Mouse (Mus musculus) neural tube, embryonic 13.5 days (tissue): Measurements from ENCODE around the gene Angptl4. TPM values are rescaled to one million over a fixed set of nuclear protein-coding genes. Genes with fewer than 3 reads are reported as not detected.

Source experiments
- ATAC-seq: fragments of 200-750 bp; cut with Nextera tagmentation; 2 replicates; pipeline ENCODE4 v1.8.0; 2017; ENCODE audit warnings: low read depth, mild to moderate bottlenecking, moderate TSS enrichment, moderate library complexity
- H3K27ac ChIP-seq: fragments of 300-500 bp; sonication (generic); replicated peaks from 2 replicates; pipeline ENCODE4 v1.5.1; 2015; ENCODE audit warnings: moderate library complexity, mild to moderate bottlenecking, inconsistent platforms
- H3K27me3 ChIP-seq: fragments of 300-500 bp; sonication (generic); 2 replicates; pipeline ENCODE4 v1.6.1; 2015; ENCODE audit warnings: mild to moderate bottlenecking, inconsistent platforms
- H3K36me3 ChIP-seq: fragments of 300-500 bp; sonication (generic); 2 replicates; pipeline ENCODE4 v1.6.1; 2015; ENCODE audit warnings: mild to moderate bottlenecking, inconsistent platforms
- H3K4me1 ChIP-seq: fragments of 300-500 bp; sonication (generic); replicated peaks from 2 replicates; pipeline ENCODE4 v1.6.1; 2015; ENCODE audit warnings: inconsistent platforms
- H3K4me2 ChIP-seq: fragments of 300-500 bp; sonication (generic); 2 replicates; pipeline ENCODE4 v1.6.1; 2015; ENCODE audit warnings: inconsistent platforms, mild to moderate bottlenecking, moderate library complexity
- H3K4me3 ChIP-seq: fragments of 300-500 bp; sonication (generic); 2 replicates; pipeline ENCODE4 v1.5.1; 2015; ENCODE audit warnings: mild to moderate bottlenecking, inconsistent platforms
- H3K9ac ChIP-seq: fragments of 300-500 bp; sonication (generic); 2 replicates; pipeline ENCODE4 v1.6.1; 2015; ENCODE audit warnings: moderate library complexity, mild to moderate bottlenecking, inconsistent platforms
- H3K9me3 ChIP-seq: fragments of 300-500 bp; sonication (generic); 2 replicates; pipeline ENCODE4 v1.6.1; 2016; ENCODE audit warnings: inconsistent platforms
- WGBS: fragments of 180-500 bp; shearing (Covaris S2); methylation state at CpG from one replicate; pipeline ENCODE4 v1.1.7; 2015; 5-methylcytosine and 5-hydroxymethylcytosine counted together
- polyA plus RNA-seq: library from polyadenylated mRNA; unstranded; fragments of >200 nt; fragmentation: Nextera tagmentation; extraction: Ambion mirVana; gene quantifications from 2 replicates; pipeline ENCODE4 v1.2.1, GENCODE M21; 2015

The Angptl4 gene
- polyA plus RNA-seq, 1 experiment from 2014 or later = 24.5 TPM

DNA sequence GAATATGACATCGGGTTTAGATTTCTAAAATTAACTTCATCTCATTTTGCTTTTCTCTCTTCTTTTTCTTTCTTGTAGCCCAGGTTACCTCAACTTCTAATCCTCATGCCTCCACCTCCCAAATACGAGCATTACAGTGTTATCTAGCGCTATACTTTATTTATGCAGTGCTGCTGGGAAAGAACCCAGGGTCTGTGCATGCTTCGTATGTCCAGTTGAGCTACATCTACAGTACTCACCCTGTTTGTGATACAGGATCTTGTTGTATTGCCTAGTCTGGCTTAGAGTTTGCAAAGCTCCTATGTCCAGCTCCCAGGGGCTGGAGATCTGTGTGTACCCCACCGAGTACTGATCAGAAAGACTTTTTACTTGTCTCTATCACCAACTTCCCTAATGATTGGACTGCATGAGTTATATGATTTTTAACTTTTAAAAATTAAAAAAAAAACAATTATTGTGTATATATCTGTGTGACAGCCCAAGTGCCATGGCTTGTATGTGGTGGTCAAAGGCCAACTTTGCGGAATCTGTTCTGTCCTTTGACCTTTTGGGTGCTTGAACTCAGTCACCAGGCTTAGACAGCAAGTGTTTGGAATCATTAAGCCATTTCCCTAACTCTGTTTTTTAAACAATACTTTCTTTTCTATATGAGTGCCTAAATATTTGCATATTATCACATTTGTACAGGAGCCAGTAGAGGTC, 7.6 kb downstream of the Angptl4 start:
- Histone ChIP-seq H3K4me2 (no peak overlapping the region), H3K9me3 (no peaks in the 10 kb centered on the region), H3K27me3 (no peaks in the 10 kb centered on the region), H3K36me3 (peaks cover 3% of the 10 kb centered on the region), H3K4me3 (no peak overlapping the region), H3K4me1 (peaks cover 11% of the 10 kb centered on the region; the same call in 1 of the 2 replicates), H3K27ac (no peak overlapping the region), H3K9ac (no peak overlapping the region)
- whole genome bisulfite sequencing = 92% methylated on average over 6 of the region's 6 CpGs
- ATAC-seq = no peak

DNA sequence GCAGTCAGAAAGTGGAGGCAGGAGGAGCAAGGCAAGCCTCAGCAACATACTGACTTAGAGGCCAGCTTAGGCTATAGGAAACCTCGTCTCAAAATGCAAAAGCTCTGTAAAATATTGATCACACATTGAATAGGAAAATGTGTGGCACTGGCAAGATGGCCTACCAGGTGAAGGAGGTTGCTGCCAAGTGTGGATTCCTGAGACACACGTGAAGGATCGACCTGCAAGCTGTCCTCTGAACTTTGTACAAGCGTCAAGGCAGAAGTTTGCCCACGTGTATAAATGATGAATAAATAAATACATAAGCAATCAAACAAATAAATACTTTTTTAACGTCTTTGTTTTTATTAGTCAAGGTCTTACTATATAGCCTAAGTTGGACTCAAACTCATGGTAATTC, 8.2 kb downstream of the Angptl4 start:
- peaks cover 3% of the 10 kb centered on the region for H3K36me3 ChIP-seq
- no peaks in the 10 kb centered on the region for H3K27me3 ChIP-seq
- H3K4me3 ChIP-seq = no peak overlapping the region
- no peaks in the 10 kb centered on the region for H3K9me3 ChIP-seq
- H3K4me1 ChIP-seq = peaks cover 5% of the 10 kb centered on the region; the same call in 1 of the 2 replicates
- no peak overlapping the region for H3K4me2 ChIP-seq
- no peak for ATAC-seq
- H3K27ac ChIP-seq = no peak overlapping the region
- no peak overlapping the region for H3K9ac ChIP-seq
- WGBS = 81% methylated on average over 6 of the region's 6 CpGs

DNA sequence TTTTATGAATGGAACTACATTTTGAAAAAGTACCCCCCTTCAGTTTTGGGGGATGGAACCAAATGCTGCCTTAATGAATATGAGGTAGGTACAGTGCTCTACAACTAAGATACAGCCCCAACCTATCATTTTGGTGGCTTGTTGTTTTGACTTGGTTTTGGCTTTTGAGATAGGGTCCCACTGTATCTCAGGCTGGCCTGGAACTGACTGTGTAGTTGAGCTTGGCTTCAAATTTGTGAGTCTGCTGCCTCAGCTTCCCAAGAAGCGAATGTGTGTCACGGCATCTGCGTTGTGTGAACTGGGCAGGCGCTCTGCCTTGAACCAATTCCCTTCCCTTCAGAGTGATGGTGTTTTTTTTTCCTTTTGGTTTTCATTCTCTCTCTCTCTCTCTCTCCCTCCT, 10.0 kb downstream of the Angptl4 start:
- H3K27ac ChIP-seq = no peak overlapping the region
- H3K27me3 ChIP-seq = 0 out of 2 replicates have a peak, but pooled peaks cover 4% of the 10 kb centered on the region
- no peaks in the 10 kb centered on the region; the same call in 1 of the 2 replicates for H3K36me3 ChIP-seq
- H3K4me3 ChIP-seq = no peak overlapping the region
- no peak overlapping the region for H3K4me2 ChIP-seq
- WGBS = 92% methylated on average over 4 of the region's 4 CpGs
- H3K9me3 ChIP-seq = no peaks in the 10 kb centered on the region
- ATAC-seq = no peak
- H3K4me1 ChIP-seq = no peaks in the 10 kb centered on the region
- no peak overlapping the region for H3K9ac ChIP-seq

- ATAC-seq = no peak
- no peaks in the 10 kb centered on the region for H3K4me1 ChIP-seq
- H3K4me3 ChIP-seq = no peak overlapping the region
- 0 out of 2 replicates have a peak, but pooled peaks cover 4% of the 10 kb centered on the region for H3K27me3 ChIP-seq
- H3K9ac ChIP-seq = no peak overlapping the region
- H3K36me3 ChIP-seq = no peaks in the 10 kb centered on the region
- H3K27ac ChIP-seq = no peak overlapping the region
- 87% methylated on average over 3 of the region's 3 CpGs for WGBS
- H3K9me3 ChIP-seq = no peaks in the 10 kb centered on the region
- H3K4me2 ChIP-seq = no peak overlapping the region
These were observed 15.2 kb downstream of the Angptl4 start for GRCm38 (mm10) chr17:33766389-33766788.

GRCm38 (mm10) chr17:33760255-33761165, 21.1 kb downstream of the Angptl4 start, which contains the start of gene Rab11b:
Gene Rab11b, minus strand, starts transcription at chr17:33760530.
- 3% methylated on average over 35 of the region's 35 CpGs for whole genome bisulfite sequencing
- Histone ChIP-seq H3K4me1 (peaks cover 40% of the 10 kb centered on the region), H3K9me3 (no peaks in the 10 kb centered on the region), H3K27ac (peak within 1 kb of the TSS; percentile 99), H3K36me3 (no peaks in the 10 kb centered on the region; the same call in 1 of the 2 replicates), H3K4me3 (peak within 1 kb of the TSS; percentile 73), H3K27me3 (no peaks in the 10 kb centered on the region), H3K9ac (peak within 1 kb of the TSS; percentile 94), H3K4me2 (peak within 1 kb of the TSS; percentile 89)
- peak; percentile 99 for ATAC-seq

DNA sequence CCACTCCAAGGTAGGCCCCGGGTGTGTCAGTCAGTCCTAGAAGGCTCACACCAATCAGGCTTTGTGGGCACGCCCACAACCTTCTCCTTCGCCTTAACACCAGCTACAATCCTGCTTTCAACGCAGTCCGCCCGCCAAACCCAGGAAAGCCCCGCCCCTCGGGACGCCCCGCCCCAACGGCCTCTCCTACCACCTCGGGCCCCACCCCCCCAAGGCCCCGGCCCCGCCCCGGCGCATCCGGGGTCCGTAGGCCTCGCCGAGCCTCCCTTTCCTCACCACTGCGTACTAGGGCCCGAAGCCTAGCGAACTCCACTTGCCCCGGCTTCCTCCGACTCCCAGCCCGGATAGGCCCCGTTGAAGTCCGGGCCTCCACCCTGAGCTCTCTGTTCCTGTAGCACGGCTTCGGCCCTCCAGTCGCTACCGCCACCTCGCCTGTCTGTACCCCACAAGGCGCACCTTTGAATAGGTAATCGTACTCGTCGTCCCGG, 21.8 kb downstream of the Angptl4 start:
- Histone ChIP-seq H3K36me3 (no peaks in the 10 kb centered on the region; the same call in 1 of the 2 replicates), H3K4me3 (peak overlapping the region; percentile 73), H3K4me1 (peaks cover 47% of the 10 kb centered on the region), H3K9me3 (no peaks in the 10 kb centered on the region), H3K27me3 (no peaks in the 10 kb centered on the region), H3K27ac (peak overlapping the region; percentile 99), H3K4me2 (peak overlapping the region; percentile 89), H3K9ac (peak overlapping the region; percentile 94)
- 0% methylated on average over 35 of the region's 38 CpGs for WGBS
- ATAC-seq = peak; percentile 90

DNA sequence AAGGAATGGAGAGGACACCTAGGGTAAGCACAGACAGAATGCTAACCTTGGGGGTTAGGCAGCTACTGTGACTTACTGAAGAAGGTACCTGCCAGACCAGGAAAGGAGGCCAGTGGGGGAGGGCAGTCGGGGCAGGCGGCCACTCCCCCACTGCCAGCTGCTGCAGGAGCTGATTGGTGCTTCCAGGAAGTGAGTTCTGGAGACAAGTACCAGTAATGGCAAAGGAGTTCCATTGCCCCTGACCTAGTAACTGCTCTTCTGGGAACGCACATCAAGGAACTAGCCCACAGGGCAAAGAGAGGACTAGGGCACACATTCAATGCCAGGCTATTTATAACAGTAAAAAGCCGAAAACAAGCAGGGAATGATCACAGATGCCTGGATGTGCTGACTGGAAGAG, 24.4 kb downstream of the Angptl4 start:
- 53% methylated on average over 4 of the region's 4 CpGs for WGBS
- H3K27ac ChIP-seq = peak overlapping the region; percentile 49; the same call in 1 of the 2 replicates
- H3K4me2 ChIP-seq = peak overlapping the region; percentile 21; the same call in 1 of the 2 replicates

DNA sequence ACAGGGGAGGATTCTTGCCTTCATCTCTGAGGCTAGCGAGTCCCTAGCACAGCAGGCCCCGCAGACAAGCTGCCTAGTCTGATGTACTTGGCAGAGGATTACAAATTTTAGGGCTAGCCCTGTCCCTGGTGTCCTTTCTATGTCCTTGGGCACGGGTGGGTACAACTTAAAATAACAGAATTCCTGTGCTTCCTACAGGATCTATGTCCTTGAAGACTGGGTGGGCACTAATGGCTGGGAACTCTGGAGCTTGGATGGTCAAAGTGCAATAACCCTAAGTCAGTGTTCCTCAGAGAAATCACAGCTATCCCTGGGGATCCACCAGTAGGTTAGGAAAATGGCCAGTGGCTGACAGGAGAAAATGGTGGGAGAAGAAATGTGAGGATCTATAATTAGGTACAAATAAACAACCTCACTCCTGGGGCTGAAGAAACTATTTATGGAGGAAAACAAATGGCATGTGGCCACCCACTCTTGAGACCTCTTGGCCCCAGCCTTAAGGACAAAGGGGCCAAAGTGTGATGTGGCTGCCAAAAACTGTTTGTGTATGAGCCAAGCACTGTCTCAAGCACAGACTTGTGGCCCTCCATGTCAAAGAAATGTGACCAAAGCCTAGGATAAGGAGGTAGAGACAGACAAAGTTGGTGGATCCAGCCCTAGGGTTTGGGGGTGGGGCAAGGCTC, 25.4 kb downstream of the Angptl4 start:
- Histone ChIP-seq H3K4me3 (no peak overlapping the region), H3K9ac (no peak overlapping the region; the same call in 1 of the 2 replicates), H3K4me1 (peaks cover 67% of the 10 kb centered on the region), H3K4me2 (0 out of 2 replicates have a peak overlapping the region, but pooled peaks have one; percentile 13), H3K27me3 (no peaks in the 10 kb centered on the region), H3K9me3 (no peaks in the 10 kb centered on the region), H3K36me3 (peaks cover 6% of the 10 kb centered on the region; the same call in 1 of the 2 replicates), H3K27ac (peak overlapping the region; percentile 49; the same call in 1 of the 2 replicates)
- 94% methylated on average over 3 of the region's 3 CpGs for WGBS
- ATAC-seq = no peak

More for the DNA sequence above, 24.4 kb downstream of the Angptl4 start:
- no peak for ATAC-seq
- Histone ChIP-seq H3K9ac (peak overlapping the region; percentile 49; the same call in 1 of the 2 replicates), H3K36me3 (no peaks in the 10 kb centered on the region; the same call in 1 of the 2 replicates), H3K4me1 (peaks cover 66% of the 10 kb centered on the region), H3K4me3 (no peak overlapping the region), H3K9me3 (no peaks in the 10 kb centered on the region), H3K27me3 (no peaks in the 10 kb centered on the region)

GRCm38 (mm10) chr17:33755418-33756107, 26.1 kb downstream of the Angptl4 start:
- Histone ChIP-seq H3K4me3 (no peak overlapping the region), H3K36me3 (peaks cover 13% of the 10 kb centered on the region; the same call in 1 of the 2 replicates), H3K4me2 (peak overlapping the region; percentile 13; the same call in 1 of the 2 replicates), H3K4me1 (peaks cover 72% of the 10 kb centered on the region), H3K9me3 (no peaks in the 10 kb centered on the region), H3K9ac (peak overlapping the region; percentile 41; the same call in 1 of the 2 replicates), H3K27ac (no peak overlapping the region; the same call in 1 of the 2 replicates), H3K27me3 (no peaks in the 10 kb centered on the region)
- ATAC-seq = no peak
- 73% methylated on average over 10 of the region's 10 CpGs for WGBS

DNA sequence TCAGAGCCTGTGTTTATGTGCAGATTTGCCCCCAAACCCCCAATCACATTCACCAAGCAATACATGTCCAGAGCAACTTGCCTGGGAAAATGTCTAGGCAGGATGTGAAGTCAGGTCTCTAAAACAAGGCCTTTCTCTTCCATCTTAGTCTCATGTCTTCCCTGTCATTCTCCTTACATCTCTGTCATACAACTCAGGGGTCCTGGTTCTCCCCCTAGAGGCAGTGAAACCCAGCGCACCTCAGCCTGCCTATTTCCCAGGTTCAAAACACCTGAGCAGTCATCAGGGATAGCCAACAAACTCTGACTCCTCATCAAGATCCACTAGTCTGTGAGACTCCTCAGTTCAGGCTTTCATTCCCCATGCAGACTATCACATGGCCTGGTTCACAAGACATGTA, 27.0 kb downstream of the Angptl4 start:
- H3K4me3 ChIP-seq = no peak overlapping the region
- no peak overlapping the region for H3K9ac ChIP-seq
- H3K27me3 ChIP-seq = no peaks in the 10 kb centered on the region
- no peak overlapping the region for H3K4me2 ChIP-seq
- no peaks in the 10 kb centered on the region for H3K9me3 ChIP-seq
- ATAC-seq = no peak
- H3K4me1 ChIP-seq = peaks cover 72% of the 10 kb centered on the region
- H3K36me3 ChIP-seq = peaks cover 22% of the 10 kb centered on the region
- WGBS = 82% methylated on average over 1 of the region's 1 CpGs
- no peak overlapping the region for H3K27ac ChIP-seq

GRCm38 (mm10) chr17:33752297-33752696, 29.3 kb downstream of the Angptl4 start:
- Histone ChIP-seq H3K9ac (no peak overlapping the region), H3K27ac (no peak overlapping the region), H3K4me1 (peaks cover 49% of the 10 kb centered on the region), H3K9me3 (no peaks in the 10 kb centered on the region), H3K4me3 (no peak overlapping the region), H3K27me3 (no peaks in the 10 kb centered on the region), H3K4me2 (no peak overlapping the region), H3K36me3 (peaks cover 43% of the 10 kb centered on the region)
- ATAC-seq = no peak
- 97% methylated on average over 2 of the region's 2 CpGs for WGBS
